Mouse (Mus musculus): ENCODE data around the gene C2cd4d.

DNA sequence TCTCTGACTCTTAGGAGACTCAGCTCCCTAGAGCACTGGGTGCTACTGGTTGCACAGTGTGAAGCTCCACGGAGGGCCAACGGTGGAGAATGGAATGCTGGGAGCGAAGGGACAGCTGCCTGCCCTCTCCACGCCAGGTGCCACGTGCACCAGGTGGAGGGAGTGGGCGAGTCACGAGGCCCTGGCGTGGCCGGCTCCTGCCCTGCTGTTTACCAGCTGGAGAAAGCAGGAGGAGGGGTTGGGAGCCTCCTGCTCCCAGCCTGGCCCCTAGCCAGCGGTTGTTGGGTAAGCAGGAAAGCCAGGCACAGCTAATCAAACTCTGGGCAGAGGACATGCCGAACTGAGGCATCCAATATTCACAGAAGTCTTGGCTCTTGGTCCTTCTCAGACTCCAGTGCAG is 9.4 kb downstream of the C2cd4d start:
- no peak for TF ChIP-seq CTCF (IDR thresholded peaks at IDR 0.05)
- no peak for TF ChIP-seq POLR2A (IDR thresholded peaks at IDR 0.05; ENCODE audit: insufficient read depth, low read depth, low read length)
- 0 out of 2 replicates have a peak, but pooled peaks have one; percentile 58 for TF ChIP-seq EP300 (IDR thresholded peaks at IDR 0.05; ENCODE audit: insufficient read depth, low read depth, low read length)
